Mouse (Mus musculus) bone marrow, adult 2 months (tissue): ENCODE data around the gene Fam193b.
A peak's percentile ranks its signal among the peaks of the same experiment; 100 is the strongest.

ENCODE experiments used
- CTCF ChIP-seq: fragments of 200-500 bp; IDR thresholded peaks from 2 replicates; pipeline ENCODE4 v1.5.1; 2011; ENCODE audit warnings: low read length, control low read depth; ENCODE audit not compliant: control insufficient read depth, insufficient read depth
- POLR2A ChIP-seq: fragments of 200-500 bp; IDR thresholded peaks from 2 replicates; pipeline ENCODE4 v1.6.1; 2011; ENCODE audit warnings: low read depth, mild to moderate bottlenecking, control low read depth, low read length, borderline replicate concordance; ENCODE audit not compliant: control insufficient read depth

DNA sequence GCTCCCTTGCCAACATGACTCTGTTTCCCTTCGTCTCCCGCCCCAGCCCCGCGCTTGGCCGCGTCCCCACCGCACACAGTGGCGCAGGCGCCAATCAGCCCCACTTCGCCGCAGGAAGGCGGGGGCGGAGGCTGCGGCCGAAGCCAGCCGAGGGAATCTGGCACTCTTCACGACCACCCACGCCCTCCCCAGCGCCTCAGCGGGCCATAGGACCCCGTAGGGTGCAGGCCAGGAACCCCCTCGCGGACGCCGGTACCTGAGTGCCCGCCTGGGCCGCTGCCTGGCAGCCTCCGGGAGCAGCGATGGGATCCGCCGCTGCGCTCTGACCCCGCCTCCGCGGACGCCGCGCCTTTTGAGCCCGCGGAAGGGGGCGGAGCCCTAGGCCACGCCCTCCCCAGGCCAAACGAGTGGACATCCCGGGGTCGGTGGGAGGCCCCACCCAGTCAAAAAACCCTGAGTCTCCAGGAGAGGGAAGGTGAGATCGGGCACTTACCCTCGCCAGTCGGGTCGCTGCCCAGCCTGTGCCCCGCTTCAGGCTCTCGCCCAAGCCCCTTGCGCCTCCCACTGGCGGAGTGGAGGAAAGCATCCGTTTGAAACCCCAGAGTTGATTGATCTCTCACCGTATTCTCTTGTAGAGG is 57.7 kb downstream of the Fam193b start, which contains the start of gene Pdlim7:
- TF ChIP-seq CTCF (peak; percentile 85), POLR2A (peak; percentile 92; the same call in 1 of the 2 replicates)
